Mouse (Mus musculus): ENCODE results near the gene Crot. TPM values are rescaled to one million over a fixed set of nuclear protein-coding genes. Genes with fewer than 3 reads are reported as not detected.

The Crot gene
- polyA plus RNA-seq (2015; fragmentation: Nextera tagmentation; extraction: Ambion mirVana), result 70.0 and 72.9 TPM in 2 replicates

- WGBS, result under 1% methylated on average over 48 of the region's 57 CpGs
- Histone ChIP-seq H3K27me3 (ENCODE audit: insufficient read depth, low read length) (no peaks in the 10 kb centered on the region), H3K4me3 (replicated peaks; ENCODE audit: low read depth, low read length) (peak within 1 kb of the TSS; percentile 79), H3K4me2 (ENCODE audit: low read length) (peak within 1 kb of the TSS; percentile 84), H3K36me3 (ENCODE audit: insufficient read depth, low read length) (no peaks in the 10 kb centered on the region), H3K9me3 (replicated peaks; ENCODE audit: low read length) (no peaks in the 10 kb centered on the region), H3K4me1 (replicated peaks; ENCODE audit: insufficient read depth, low read length) (0 out of 2 replicates have a peak, but pooled peaks cover 3% of the 10 kb centered on the region), H3K27ac (peak within 1 kb of the TSS; percentile 92), H3K9ac (ENCODE audit: low read depth, low read length) (peak within 1 kb of the TSS; percentile 86)
- DNase-seq (ENCODE audit: low spot score) (peak; percentile 97), ATAC-seq (replicated peaks; ENCODE audit: low FRiP score, low read depth) (peak; percentile 100)
- TF ChIP-seq CTCF (IDR thresholded peaks at IDR 0.05; ENCODE audit: low read depth), result peak; percentile 11; the same call in 1 of the 2 replicates
Measured at GRCm38 (mm10) chr5:8996686-8997512, at the start of gene Crot. TSS of gene Crot (minus strand) at chr5:8997324.

- 63% methylated on average over 8 of the region's 8 CpGs for WGBS
- TF ChIP-seq CTCF (IDR thresholded peaks at IDR 0.05; ENCODE audit: low read depth), result no peak
- H3K36me3 ChIP-seq (ENCODE audit: insufficient read depth, low read length), result no peaks in the 10 kb centered on the region
- no peak overlapping the region for H3K9ac ChIP-seq (ENCODE audit: low read depth, low read length)
- H3K4me3 ChIP-seq (replicated peaks; ENCODE audit: low read depth, low read length), result no peak overlapping the region
- DNase-seq (ENCODE audit: low spot score) (no peak), ATAC-seq (replicated peaks; ENCODE audit: low FRiP score, low read depth) (no peak)
- no peak overlapping the region for H3K27ac ChIP-seq
- no peaks in the 10 kb centered on the region for H3K4me1 ChIP-seq (replicated peaks; ENCODE audit: insufficient read depth, low read length)
- no peak overlapping the region for H3K4me2 ChIP-seq (ENCODE audit: low read length)
- H3K27me3 ChIP-seq (ENCODE audit: insufficient read depth, low read length), result no peaks in the 10 kb centered on the region
- no peaks in the 10 kb centered on the region for H3K9me3 ChIP-seq (replicated peaks; ENCODE audit: low read length)
Measured at GRCm38 (mm10) chr5:9045904-9046303, 48.8 kb upstream of the Crot start.

- TF ChIP-seq CTCF (IDR thresholded peaks at IDR 0.05; ENCODE audit: low read depth), result no peak
- Histone ChIP-seq H3K4me2 (ENCODE audit: low read length) (no peak overlapping the region), H3K4me3 (replicated peaks; ENCODE audit: low read depth, low read length) (no peak overlapping the region), H3K27ac (no peak overlapping the region), H3K27me3 (ENCODE audit: insufficient read depth, low read length) (no peaks in the 10 kb centered on the region), H3K36me3 (ENCODE audit: insufficient read depth, low read length) (no peaks in the 10 kb centered on the region), H3K9ac (ENCODE audit: low read depth, low read length) (no peak overlapping the region), H3K4me1 (replicated peaks; ENCODE audit: insufficient read depth, low read length) (no peaks in the 10 kb centered on the region), H3K9me3 (replicated peaks; ENCODE audit: low read length) (no peaks in the 10 kb centered on the region)
- ATAC-seq (replicated peaks; ENCODE audit: low FRiP score, low read depth) (no peak), DNase-seq (ENCODE audit: low spot score) (no peak)
- 43% methylated on average over 2 of the region's 2 CpGs for WGBS
Measured at GRCm38 (mm10) chr5:9044821-9045220, 47.7 kb upstream of the Crot start.

GRCm38 (mm10) chr5:9043582-9044267 lies 46.6 kb upstream of the Crot start:
- 73% methylated on average over 8 of the region's 8 CpGs for WGBS

GRCm38 (mm10) chr5:9042721-9043416 lies 45.7 kb upstream of the Crot start:
- H3K9ac ChIP-seq (ENCODE audit: low read depth, low read length), result no peak overlapping the region
- H3K4me1 ChIP-seq (replicated peaks; ENCODE audit: insufficient read depth, low read length), result no peaks in the 10 kb centered on the region
- H3K36me3 ChIP-seq (ENCODE audit: insufficient read depth, low read length), result no peaks in the 10 kb centered on the region
- no peaks in the 10 kb centered on the region for H3K9me3 ChIP-seq (replicated peaks; ENCODE audit: low read length)
- no peak overlapping the region for H3K4me3 ChIP-seq (replicated peaks; ENCODE audit: low read depth, low read length)
- no peak overlapping the region for H3K27ac ChIP-seq
- WGBS, result 83% methylated on average over 10 of the region's 10 CpGs
- H3K4me2 ChIP-seq (ENCODE audit: low read length), result no peak overlapping the region
- no peak for DNase-seq (ENCODE audit: low spot score)
- H3K27me3 ChIP-seq (ENCODE audit: insufficient read depth, low read length), result no peaks in the 10 kb centered on the region
- TF ChIP-seq CTCF (IDR thresholded peaks at IDR 0.05; ENCODE audit: low read depth), result no peak
- ATAC-seq (replicated peaks; ENCODE audit: low FRiP score, low read depth), result no peak

More at GRCm38 (mm10) chr5:9043582-9044267, 46.6 kb upstream of the Crot start:
- Histone ChIP-seq H3K9ac (ENCODE audit: low read depth, low read length) (no peak overlapping the region), H3K36me3 (ENCODE audit: insufficient read depth, low read length) (no peaks in the 10 kb centered on the region), H3K4me1 (replicated peaks; ENCODE audit: insufficient read depth, low read length) (no peaks in the 10 kb centered on the region), H3K4me2 (ENCODE audit: low read length) (no peak overlapping the region), H3K4me3 (replicated peaks; ENCODE audit: low read depth, low read length) (no peak overlapping the region), H3K9me3 (replicated peaks; ENCODE audit: low read length) (no peaks in the 10 kb centered on the region), H3K27me3 (ENCODE audit: insufficient read depth, low read length) (no peaks in the 10 kb centered on the region), H3K27ac (no peak overlapping the region)
- DNase-seq (ENCODE audit: low spot score) (no peak), ATAC-seq (replicated peaks; ENCODE audit: low FRiP score, low read depth) (no peak)
- no peak for TF ChIP-seq CTCF (IDR thresholded peaks at IDR 0.05; ENCODE audit: low read depth)

GRCm38 (mm10) chr5:9040665-9041215 lies 43.6 kb upstream of the Crot start:
- Histone ChIP-seq H3K36me3 (ENCODE audit: insufficient read depth, low read length) (no peaks in the 10 kb centered on the region), H3K27me3 (ENCODE audit: insufficient read depth, low read length) (no peaks in the 10 kb centered on the region), H3K9me3 (replicated peaks; ENCODE audit: low read length) (no peaks in the 10 kb centered on the region), H3K9ac (ENCODE audit: low read depth, low read length) (no peak overlapping the region), H3K4me3 (replicated peaks; ENCODE audit: low read depth, low read length) (no peak overlapping the region), H3K27ac (no peak overlapping the region), H3K4me1 (replicated peaks; ENCODE audit: insufficient read depth, low read length) (no peaks in the 10 kb centered on the region), H3K4me2 (ENCODE audit: low read length) (no peak overlapping the region)
- no peak for TF ChIP-seq CTCF (IDR thresholded peaks at IDR 0.05; ENCODE audit: low read depth)
- 76% methylated on average over 3 of the region's 3 CpGs for WGBS
- ATAC-seq (replicated peaks; ENCODE audit: low FRiP score, low read depth) (no peak), DNase-seq (ENCODE audit: low spot score) (no peak)
